Mouse (Mus musculus): Measurements from ENCODE around the gene Phc2.

The Phc2 gene

GRCm38 (mm10) chr4:128712941-128713340 lies 58.4 kb downstream of the Phc2 start:
- intact Hi-C loops (cut with DNase I): loop anchor here (1.0 kb wide), 1 partner anchor 63 kb away; no protein-coding TSS in a partner anchor

- intact Hi-C loops (cut with DNase I): no loop called here
These were observed 61.0 kb downstream of the Phc2 start for GRCm38 (mm10) chr4:128715241-128716204.

- intact Hi-C loops (cut with DNase I): no loop called here
These were observed 61.8 kb downstream of the Phc2 start for GRCm38 (mm10) chr4:128716279-128716678.

GRCm38 (mm10) chr4:128716731-128717130 lies 62.2 kb downstream of the Phc2 start:
- intact Hi-C loops (cut with DNase I): no loop called here

- intact Hi-C loops (cut with DNase I): no loop called here
These were observed 65.6 kb downstream of the Phc2 start for GRCm38 (mm10) chr4:128720110-128720509.

- intact Hi-C loops (cut with DNase I): no loop called here
These were observed 66.7 kb downstream of the Phc2 start for GRCm38 (mm10) chr4:128721061-128721648.

- intact Hi-C loops (cut with DNase I): no loop called here
These were observed 67.3 kb downstream of the Phc2 start for GRCm38 (mm10) chr4:128721761-128722160.

- intact Hi-C loops (cut with DNase I): no loop called here
These were observed 68.4 kb downstream of the Phc2 start for GRCm38 (mm10) chr4:128722932-128723331.

- intact Hi-C loops (cut with DNase I): no loop called here
These were observed 68.9 kb downstream of the Phc2 start for GRCm38 (mm10) chr4:128723431-128723830.

- intact Hi-C loops (cut with DNase I): no loop called here
These were observed 69.6 kb downstream of the Phc2 start for GRCm38 (mm10) chr4:128724059-128724458.

- intact Hi-C loops (cut with DNase I): no loop called here
These were observed 72.7 kb downstream of the Phc2 start for GRCm38 (mm10) chr4:128727019-128727720.

GRCm38 (mm10) chr4:128727721-128728430 lies 73.4 kb downstream of the Phc2 start:
- intact Hi-C loops (cut with DNase I): no loop called here

- intact Hi-C loops (cut with DNase I): no loop called here
These were observed 73.9 kb downstream of the Phc2 start for GRCm38 (mm10) chr4:128728431-128728851.

- intact Hi-C loops (cut with DNase I): no loop called here
These were observed 74.7 kb downstream of the Phc2 start for GRCm38 (mm10) chr4:128729033-128729708.

- intact Hi-C loops (cut with DNase I): no loop called here
These were observed 75.2 kb downstream of the Phc2 start for GRCm38 (mm10) chr4:128729709-128730037.

- intact Hi-C loops (cut with DNase I): no loop called here
These were observed 75.8 kb downstream of the Phc2 start for GRCm38 (mm10) chr4:128730271-128730670.

GRCm38 (mm10) chr4:128732794-128733193 lies 78.3 kb downstream of the Phc2 start:
- intact Hi-C loops (cut with DNase I): no loop called here

- intact Hi-C loops (cut with DNase I): no loop called here
These were observed 79.0 kb downstream of the Phc2 start for GRCm38 (mm10) chr4:128733496-128733895.

GRCm38 (mm10) chr4:128734217-128734616 lies 79.7 kb downstream of the Phc2 start:
- intact Hi-C loops (cut with DNase I): no loop called here

Measured in adrenal gland (tissue).